Mouse (Mus musculus) urinary bladder, postnatal 10 days (tissue): ENCODE data around the gene Abhd16a.
"Not testable (repeated sequence)": the region's sequence is repeated elsewhere in the genome, so short reads cannot be mapped to it uniquely, and the experiment has no call there.

Experiments used
- DNase-seq: peaks from one replicate; pipeline ENCODE4 v3.0.0; 2022; ENCODE audit warnings: low spot score

Abhd16a gene

GRCm38 (mm10) chr17:35121143-35121799, 32.2 kb downstream of the Abhd16a start, which contains the start of gene Gpank1:
TSS of gene Gpank1 (plus strand) at chr17:35121455.
- DNase-seq, result peak; percentile 83

GRCm38 (mm10) chr17:35121871-35122303, 32.8 kb downstream of the Abhd16a start, which contains the start of gene Csnk2b:
TSS of gene Csnk2b (minus strand) at chr17:35122053.
- DNase-seq, result no peak

- DNase-seq, result not testable (repeated sequence)
Observed at GRCm38 (mm10) chr17:35123287-35123686, 34.2 kb downstream of the Abhd16a start.

GRCm38 (mm10) chr17:35124261-35124896, 35.3 kb downstream of the Abhd16a start:
- not testable (repeated sequence) for DNase-seq

GRCm38 (mm10) chr17:35125081-35125480, 36.0 kb downstream of the Abhd16a start:
- no peak for DNase-seq

- no peak for DNase-seq
Observed at GRCm38 (mm10) chr17:35125578-35125977, 36.5 kb downstream of the Abhd16a start.

- no peak for DNase-seq
Observed at GRCm38 (mm10) chr17:35126206-35126611, 37.1 kb downstream of the Abhd16a start, which contains the start of gene D17H6S53E. TSS of gene D17H6S53E (plus strand) at chr17:35126373.

GRCm38 (mm10) chr17:35127017-35127416, 38.0 kb downstream of the Abhd16a start:
- no peak for DNase-seq

- DNase-seq, result no peak
Observed at GRCm38 (mm10) chr17:35128996-35129395, 39.9 kb downstream of the Abhd16a start.

- no peak for DNase-seq
Observed at GRCm38 (mm10) chr17:35131038-35131437, 42.0 kb downstream of the Abhd16a start.

- DNase-seq, result no peak
Observed at GRCm38 (mm10) chr17:35131500-35132173, 42.6 kb downstream of the Abhd16a start, which contains the start of gene Apom. TSS of gene Apom (minus strand) at chr17:35132050.

GRCm38 (mm10) chr17:35132174-35132560, 43.1 kb downstream of the Abhd16a start:
- DNase-seq, result no peak

GRCm38 (mm10) chr17:35133517-35133916, 44.5 kb downstream of the Abhd16a start:
- no peak for DNase-seq

- peak; percentile 68 for DNase-seq
Observed at GRCm38 (mm10) chr17:35134801-35135590, 45.9 kb downstream of the Abhd16a start, which contains the start of gene Bag6. TSS of gene Bag6 (plus strand) at chr17:35135178.

GRCm38 (mm10) chr17:35135591-35136320, 46.7 kb downstream of the Abhd16a start:
- DNase-seq, result no peak

- no peak for DNase-seq
Observed at GRCm38 (mm10) chr17:35139269-35139668, 50.2 kb downstream of the Abhd16a start.

GRCm38 (mm10) chr17:35140490-35140996, 51.5 kb downstream of the Abhd16a start:
- DNase-seq, result no peak

GRCm38 (mm10) chr17:35141971-35142370, 52.9 kb downstream of the Abhd16a start:
- no peak for DNase-seq

GRCm38 (mm10) chr17:35146139-35146538, 57.1 kb downstream of the Abhd16a start:
- DNase-seq, result no peak

- no peak for DNase-seq
Observed at GRCm38 (mm10) chr17:35147348-35147747, 58.3 kb downstream of the Abhd16a start.
